Mouse (Mus musculus) MEL (cell line): ENCODE data around the gene Dapl1. TPM values are rescaled to one million over a fixed set of nuclear protein-coding genes. Genes with fewer than 3 reads are reported as not detected.

ENCODE experiments used
- DNase-seq: peaks from one replicate; pipeline ENCODE4 v3.0.0; 2011; ENCODE audit warnings: low read depth, low spot score
- H3K27ac ChIP-seq: 2 replicates; pipeline ENCODE4 v1.5.1; 2012; ENCODE audit warnings: low read depth, mild to moderate bottlenecking, control low read depth, low read length, moderate library complexity; ENCODE audit not compliant: control insufficient read depth
- H3K27me3 ChIP-seq, 2 experiments: fragments of 150-350 bp in 1 of 2; sonication (generic) in 1 of 2; 2 replicates each; pipeline ENCODE4 v1.6.1; 2012; ENCODE audit warnings: low read length in 2 of 2, mild to moderate bottlenecking in 2 of 2, improper control_type of control experiment in 1 of 2, moderate library complexity in 1 of 2; ENCODE audit not compliant: insufficient read depth in 2 of 2, control insufficient read depth in 1 of 2
- H3K36me3 ChIP-seq, 2 experiments: 2 replicates each; pipeline ENCODE4 v1.6.1; 2012 to 2014; ENCODE audit warnings: low read length in 2 of 2, improper control_type of control experiment in 1 of 2, inconsistent platforms in 1 of 2, mild to moderate bottlenecking in 1 of 2; ENCODE audit not compliant: insufficient read depth in 2 of 2, control insufficient read depth in 1 of 2
- H3K4me1 ChIP-seq, 2 experiments: fragments of 150-350 bp in 1 of 2; sonication (generic) in 1 of 2; 2 replicates each; pipeline ENCODE4 v1.6.1; 2012; ENCODE audit warnings: low read length in 2 of 2, improper control_type of control experiment in 1 of 2, mild to moderate bottlenecking in 1 of 2; ENCODE audit not compliant: insufficient read depth in 2 of 2, control insufficient read depth in 1 of 2
- H3K4me3 ChIP-seq, 2 experiments: fragments of 150-350 bp in 1 of 2; sonication (generic) in 1 of 2; 2 replicates each; pipeline ENCODE4 v1.5.1; 2012; ENCODE audit warnings: low read depth in 2 of 2, low read length in 2 of 2, mild to moderate bottlenecking in 2 of 2, moderate library complexity in 2 of 2, control low read depth in 1 of 2, improper control_type of control experiment in 1 of 2; ENCODE audit not compliant: control insufficient read depth in 1 of 2, insufficient read depth in 1 of 2
- H3K79me2 ChIP-seq: 2 replicates; pipeline ENCODE4 v1.6.1; 2012; ENCODE audit warnings: mild to moderate bottlenecking, low read length, moderate library complexity; ENCODE audit not compliant: control insufficient read depth, poor library complexity, insufficient read depth
- H3K9ac ChIP-seq: 2 replicates; pipeline ENCODE4 v1.6.1; 2012; ENCODE audit warnings: low read depth, mild to moderate bottlenecking, control low read depth, low read length, moderate library complexity; ENCODE audit not compliant: control insufficient read depth, poor library complexity, severe bottlenecking
- H3K9me3 ChIP-seq: fragments of 150-350 bp; sonication (generic); replicated peaks from 2 replicates; pipeline ENCODE4 v1.6.1; 2012; ENCODE audit warnings: mild to moderate bottlenecking, low read length, improper control_type of control experiment, moderate library complexity; ENCODE audit not compliant: insufficient read depth
- BHLHE40 ChIP-seq: IDR thresholded peaks from 2 replicates; pipeline ENCODE4 v1.6.1; 2012; ENCODE audit warnings: low read depth, mild to moderate bottlenecking, inconsistent platforms, low read length, improper control_type of control experiment, borderline replicate concordance
- CHD1 ChIP-seq: IDR thresholded peaks from 2 replicates; pipeline ENCODE4 v1.6.1; 2012; ENCODE audit warnings: low read depth, mild to moderate bottlenecking, inconsistent platforms, low read length, improper control_type of control experiment
- CHD2 ChIP-seq: IDR thresholded peaks from 2 replicates; pipeline ENCODE4 v1.6.1; 2011; ENCODE audit warnings: low read length, improper control_type of control experiment
- CTCF ChIP-seq, 3 experiments: IDR thresholded peaks in 2 of 3; conservative IDR thresholded peaks in 1 of 3; 2 replicates each; pipeline ENCODE4 v1.5.1; 2011 to 2012; ENCODE audit warnings: low read length in 3 of 3, low read depth in 2 of 3, mild to moderate bottlenecking in 2 of 3, improper control_type of control experiment in 1 of 3, inconsistent platforms in 1 of 3, mixed read lengths in 1 of 3, moderate library complexity in 1 of 3; ENCODE audit not compliant: control insufficient read depth in 1 of 3, insufficient read depth in 1 of 3, poor library complexity in 1 of 3, severe bottlenecking in 1 of 3
- E2F4 ChIP-seq: IDR thresholded peaks from 2 replicates; pipeline ENCODE4 v1.6.1; 2011; ENCODE audit warnings: low read depth, low read length, improper control_type of control experiment, borderline replicate concordance
- ELF1 ChIP-seq: IDR thresholded peaks from 2 replicates; pipeline ENCODE4 v1.6.1; 2014; ENCODE audit warnings: low read depth, mild to moderate bottlenecking, inconsistent platforms, low read length, improper control_type of control experiment, moderate library complexity
- HCFC1 ChIP-seq: IDR thresholded peaks from 2 replicates; pipeline ENCODE4 v1.6.1; 2012; ENCODE audit warnings: low read depth, mild to moderate bottlenecking, inconsistent platforms, low read length, improper control_type of control experiment, moderate library complexity
- JUND ChIP-seq: IDR thresholded peaks from 2 replicates; pipeline ENCODE4 v1.6.1; 2011; ENCODE audit warnings: low read depth, mild to moderate bottlenecking, improper control_type of control experiment, low read length
- MAFK ChIP-seq: IDR thresholded peaks from 2 replicates; pipeline ENCODE4 v1.6.1; 2011; ENCODE audit warnings: low read depth, mild to moderate bottlenecking, low read length, improper control_type of control experiment, borderline replicate concordance
- MAX ChIP-seq: IDR thresholded peaks from 2 replicates; pipeline ENCODE4 v1.6.1; 2011; ENCODE audit warnings: low read length, improper control_type of control experiment
- MAZ ChIP-seq: IDR thresholded peaks from 2 replicates; pipeline ENCODE4 v1.6.1; 2012; ENCODE audit warnings: low read depth, mild to moderate bottlenecking, inconsistent platforms, low read length, improper control_type of control experiment
- MEF2A ChIP-seq: IDR thresholded peaks from 2 replicates; pipeline ENCODE4 v1.6.1; 2014; ENCODE audit warnings: low read depth, mild to moderate bottlenecking, inconsistent platforms, low read length, improper control_type of control experiment; ENCODE audit not compliant: poor library complexity, insufficient replicate concordance, severe bottlenecking; ENCODE audit errors: extremely low read depth
- MXI1 ChIP-seq: IDR thresholded peaks from 2 replicates; pipeline ENCODE4 v1.6.1; 2011; ENCODE audit warnings: mild to moderate bottlenecking, low read depth, low read length, improper control_type of control experiment
- MYB ChIP-seq: IDR thresholded peaks from 2 replicates; pipeline ENCODE4 v1.6.1; 2011; ENCODE audit warnings: mild to moderate bottlenecking, low read depth, low read length, improper control_type of control experiment
- MYC ChIP-seq: IDR thresholded peaks from 2 replicates; pipeline ENCODE4 v1.6.1; 2011; ENCODE audit warnings: low read depth, mild to moderate bottlenecking, low read length, improper control_type of control experiment, moderate library complexity
- NRF1 ChIP-seq: IDR thresholded peaks from 2 replicates; pipeline ENCODE4 v1.6.1; 2014; ENCODE audit warnings: low read depth, mild to moderate bottlenecking, inconsistent platforms, low read length, improper control_type of control experiment, moderate library complexity; ENCODE audit not compliant: poor library complexity, insufficient read depth, severe bottlenecking
- POLR2AphosphoS2 ChIP-seq: IDR thresholded peaks from 2 replicates; pipeline ENCODE4 v1.6.1; 2011; ENCODE audit warnings: low read length, improper control_type of control experiment
- POLR2AphosphoS5 ChIP-seq: IDR thresholded peaks from 2 replicates; pipeline ENCODE4 v1.6.1; 2012; ENCODE audit warnings: low read depth, borderline replicate concordance, mild to moderate bottlenecking, inconsistent platforms, low read length, moderate library complexity, mixed read lengths
- RAD21 ChIP-seq: IDR thresholded peaks from 2 replicates; pipeline ENCODE4 v1.6.1; 2011; ENCODE audit warnings: mild to moderate bottlenecking, low read depth, low read length, improper control_type of control experiment
- RCOR1 ChIP-seq: IDR thresholded peaks from 2 replicates; pipeline ENCODE4 v1.6.1; 2012; ENCODE audit warnings: low read depth, mild to moderate bottlenecking, inconsistent platforms, low read length, improper control_type of control experiment
- SIN3A ChIP-seq: IDR thresholded peaks from 2 replicates; pipeline ENCODE4 v1.6.1; 2012; ENCODE audit warnings: low read length, improper control_type of control experiment, inconsistent platforms
- SMC3 ChIP-seq: IDR thresholded peaks from 2 replicates; pipeline ENCODE4 v1.6.1; 2011; ENCODE audit warnings: low read depth, low read length, improper control_type of control experiment
- TAL1 ChIP-seq: IDR thresholded peaks from 2 replicates; pipeline ENCODE4 v1.6.1; 2012; ENCODE audit warnings: mild to moderate bottlenecking, inconsistent platforms, low read length, moderate library complexity, mixed read lengths
- TCF12 ChIP-seq: IDR thresholded peaks from 2 replicates; pipeline ENCODE4 v1.6.1; 2014; ENCODE audit warnings: low read depth, mild to moderate bottlenecking, inconsistent platforms, low read length, improper control_type of control experiment, moderate library complexity
- USF2 ChIP-seq, 2 experiments: IDR thresholded peaks; 2 replicates each; pipeline ENCODE4 v1.6.1; 2011 to 2012; ENCODE audit warnings: improper control_type of control experiment in 2 of 2, low read length in 2 of 2, borderline replicate concordance in 1 of 2, inconsistent platforms in 1 of 2, low read depth in 1 of 2, mild to moderate bottlenecking in 1 of 2; ENCODE audit not compliant: insufficient read depth in 1 of 2
- ZC3H11A ChIP-seq: IDR thresholded peaks from 2 replicates; pipeline ENCODE4 v1.6.1; 2012; ENCODE audit warnings: low read depth, mild to moderate bottlenecking, inconsistent platforms, low read length, improper control_type of control experiment
- ZKSCAN1 ChIP-seq: IDR thresholded peaks from 2 replicates; pipeline ENCODE4 v1.6.1; 2012; ENCODE audit warnings: low read depth, mild to moderate bottlenecking, inconsistent platforms, low read length, improper control_type of control experiment, moderate library complexity
- ZMIZ1 ChIP-seq: IDR thresholded peaks from 2 replicates; pipeline ENCODE4 v1.6.1; 2012; ENCODE audit warnings: low read depth, mild to moderate bottlenecking, inconsistent platforms, low read length, improper control_type of control experiment, moderate library complexity
- ZNF384 ChIP-seq: IDR thresholded peaks from 2 replicates; pipeline ENCODE4 v1.6.1; 2012; ENCODE audit warnings: low read depth, mild to moderate bottlenecking, inconsistent platforms, low read length, improper control_type of control experiment
- polyA plus RNA-seq, 2 experiments: library from polyadenylated mRNA; stranded (reverse) in 1 of 2; unstranded in 1 of 2; fragments of >175 nt in 1 of 2; fragments of >200 nt in 1 of 2; gene quantifications; 2 replicates each; pipeline versions ENCODE4 v1.2.1 to v1.2.4; 2012; ENCODE audit warnings: low replicate concordance in 2 of 2, low read depth in 1 of 2; ENCODE audit not compliant: insufficient read length in 2 of 2, insufficient read depth in 1 of 2, missing spikeins in 1 of 2
- total RNA-seq: library from RNA; depleted of rRNA; stranded (reverse); fragments of 300-350 nt; gene quantifications from 2 replicates; pipeline ENCODE4 v1.2.3, GENCODE M21; 2012

The Dapl1 gene
- total and polyA plus RNA-seq, 3 experiments: not detected

GRCm38 (mm10) chr2:59448516-59448915 is 35.9 kb upstream of the Dapl1 start:
- no peak for DNase-seq
- Histone ChIP-seq H3K27me3 (no peaks in the 10 kb centered on the region), H3K79me2 (no peaks in the 10 kb centered on the region), H3K36me3 (no peaks in the 10 kb centered on the region), H3K9ac (no peak overlapping the region), H3K27ac (no peak overlapping the region), H3K4me1 (no peaks in the 10 kb centered on the region), H3K9me3 (no peaks in the 10 kb centered on the region), H3K4me3 (no peak overlapping the region)
- no peak for TF ChIP-seq MAZ
- TF ChIP-seq USF2 (IDR thresholded peaks at IDR 0.05; ENCODE audit: borderline replicate concordance in 1 of 2, insufficient read depth in 1 of 2, low read depth in 1 of 2, low read length in 2 of 2): no peak
- no peak for TF ChIP-seq SIN3A
- TF ChIP-seq MAX: no peak
- TF ChIP-seq MEF2A: no peak
- TF ChIP-seq RAD21: no peak
- no peak for TF ChIP-seq POLR2AphosphoS2
- TF ChIP-seq MYC: no peak
- TF ChIP-seq TAL1: no peak
- no peak for TF ChIP-seq ZC3H11A
- no peak for TF ChIP-seq MXI1
- no peak for TF ChIP-seq CHD2
- TF ChIP-seq BHLHE40: no peak
- TF ChIP-seq SMC3: no peak
- no peak for TF ChIP-seq CHD1
- TF ChIP-seq JUND: no peak
- TF ChIP-seq MYB: no peak
- no peak for TF ChIP-seq NRF1
- TF ChIP-seq POLR2AphosphoS5: no peak
- TF ChIP-seq MAFK: no peak

- DNase-seq: no peak
- H3K27me3 ChIP-seq: no peaks in the 10 kb centered on the region
- TF ChIP-seq E2F4 (no peak), ELF1 (no peak), ZKSCAN1 (no peak), BHLHE40 (no peak), TCF12 (no peak), CTCF (IDR thresholded peaks at IDR 0.05 in 2 of 3, conservative IDR thresholded peaks at IDR 0.05 in 1 of 3; ENCODE audit: control insufficient read depth in 1 of 3, insufficient read depth in 1 of 3, low read depth in 2 of 3, low read length in 3 of 3, poor library complexity in 1 of 3, severe bottlenecking in 1 of 3) (no peak), ZMIZ1 (no peak), HCFC1 (no peak), TAL1 (no peak), MAZ (no peak), CHD2 (no peak), ZNF384 (no peak), SIN3A (no peak), RCOR1 (no peak), ZC3H11A (no peak)
- no peak overlapping the region for H3K9ac ChIP-seq
- no peaks in the 10 kb centered on the region for H3K79me2 ChIP-seq
- H3K36me3 ChIP-seq: no peaks in the 10 kb centered on the region
- H3K27ac ChIP-seq: no peak overlapping the region
- no peak overlapping the region for H3K4me3 ChIP-seq
- no peaks in the 10 kb centered on the region for H3K9me3 ChIP-seq
- H3K4me1 ChIP-seq: no peaks in the 10 kb centered on the region
Measured at GRCm38 (mm10) chr2:59448921-59449320, 35.5 kb upstream of the Dapl1 start.
